Mouse (Mus musculus) kidney, postnatal 0 days (tissue): ENCODE measurements at regions not wholly inside any gene's neighbourhood (a gene's known extent, or its start where the extent isn't known, plus 50 kb on each side); places are given as distances from the start of the nearest gene placed in this dataset.
"Not testable (repeated sequence)": the region's sequence is repeated elsewhere in the genome, so short reads cannot be mapped to it uniquely, and the experiment has no call there.

Experiments used
- ATAC-seq: fragments of 200-750 bp; cut with Nextera tagmentation; replicated peaks from 2 replicates; pipeline ENCODE4 v1.8.0; 2017; ENCODE audit warnings: low read depth, moderate number of reproducible peaks, moderate TSS enrichment, moderate library complexity; ENCODE audit not compliant: low FRiP score
- DNase-seq: peaks from one replicate; pipeline ENCODE4 v3.0.0-alpha.2; 2016; ENCODE audit warnings: low spot score
- H3K27ac ChIP-seq: fragments of 300-500 bp; sonication (generic); 2 replicates; pipeline ENCODE4 v1.5.1; 2014; ENCODE audit warnings: mild to moderate bottlenecking
- H3K27me3 ChIP-seq: fragments of 300-500 bp; sonication (generic); 2 replicates; pipeline ENCODE4 v1.6.1; 2014; ENCODE audit warnings: low read length, mixed read lengths; ENCODE audit not compliant: insufficient read depth
- H3K36me3 ChIP-seq: fragments of 300-500 bp; sonication (generic); 2 replicates; pipeline ENCODE4 v1.6.1; 2014; ENCODE audit warnings: low read length, mixed read lengths; ENCODE audit not compliant: insufficient read depth
- H3K4me1 ChIP-seq: fragments of 300-500 bp; sonication (generic); replicated peaks from 2 replicates; pipeline ENCODE4 v1.6.1; 2014; ENCODE audit warnings: antibody characterized with exemption, low read length, mixed read lengths; ENCODE audit not compliant: insufficient read depth
- H3K4me2 ChIP-seq: fragments of 300-500 bp; sonication (generic); 2 replicates; pipeline ENCODE4 v1.6.1; 2014; ENCODE audit warnings: mild to moderate bottlenecking, low read length, moderate library complexity, mixed read lengths
- H3K4me3 ChIP-seq: fragments of 300-500 bp; sonication (generic); replicated peaks from 2 replicates; pipeline ENCODE4 v1.5.1; 2014; ENCODE audit warnings: low read depth, low read length
- H3K9ac ChIP-seq: fragments of 300-500 bp; sonication (generic); 2 replicates; pipeline ENCODE4 v1.6.1; 2014; ENCODE audit warnings: low read depth, low read length
- H3K9me3 ChIP-seq: fragments of 300-500 bp; sonication (generic); replicated peaks from 2 replicates; pipeline ENCODE4 v1.6.1; 2016; ENCODE audit warnings: low read length, inconsistent platforms, mixed read lengths
- CTCF ChIP-seq: IDR thresholded peaks from 2 replicates; pipeline ENCODE4 v1.5.1; 2016; ENCODE audit warnings: antibody characterized with exemption, low read depth, mild to moderate bottlenecking, moderate library complexity
- WGBS: fragments of 180-500 bp; shearing (Covaris S2); extraction: QIAGEN DNeasy Blood & Tissue Kit; methylation state at CpG from one replicate; pipeline ENCODE4 v1.1.7; 2014; 5-methylcytosine and 5-hydroxymethylcytosine counted together

- no peak for DNase-seq
- Histone ChIP-seq H3K9me3 (no peaks in the 10 kb centered on the region), H3K36me3 (no peaks in the 10 kb centered on the region), H3K4me3 (no peak overlapping the region), H3K27ac (no peak overlapping the region), H3K27me3 (no peaks in the 10 kb centered on the region), H3K4me1 (no peaks in the 10 kb centered on the region), H3K4me2 (no peak overlapping the region), H3K9ac (no peak overlapping the region)
- TF ChIP-seq CTCF, result no peak
- WGBS, result 82% methylated on average over 2 of the region's 2 CpGs
- no peak for ATAC-seq
Measured at GRCm38 (mm10) chr2:108044885-108045284, 754.4 kb downstream of the Kcna4 start.

GRCm38 (mm10) chr2:108045997-108046396, 755.6 kb downstream of the Kcna4 start:
- no peaks in the 10 kb centered on the region for H3K4me1 ChIP-seq
- 78% methylated on average over 2 of the region's 2 CpGs for WGBS
- no peaks in the 10 kb centered on the region for H3K36me3 ChIP-seq
- TF ChIP-seq CTCF, result no peak
- no peaks in the 10 kb centered on the region for H3K27me3 ChIP-seq
- no peaks in the 10 kb centered on the region for H3K9me3 ChIP-seq
- ATAC-seq (no peak), DNase-seq (no peak)
- no peak overlapping the region for H3K4me2 ChIP-seq
- no peak overlapping the region for H3K4me3 ChIP-seq
- H3K27ac ChIP-seq, result no peak overlapping the region
- no peak overlapping the region for H3K9ac ChIP-seq

GRCm38 (mm10) chr2:108062751-108063150, 772.3 kb downstream of the Kcna4 start:
- DNase-seq, H3K36me3 ChIP-seq, H3K27ac ChIP-seq, H3K4me1 ChIP-seq, H3K4me3 ChIP-seq, H3K9me3 ChIP-seq, H3K9ac ChIP-seq, H3K4me2 ChIP-seq, ATAC-seq, H3K27me3 ChIP-seq: not testable (repeated sequence)
- 86% methylated on average over 2 of the region's 2 CpGs for WGBS

GRCm38 (mm10) chr2:108083911-108084310, 793.5 kb downstream of the Kcna4 start:
- WGBS, result 76% methylated on average over 3 of the region's 3 CpGs
- no peaks in the 10 kb centered on the region for H3K4me1 ChIP-seq
- ATAC-seq (no peak), DNase-seq (no peak)
- H3K27ac ChIP-seq, result no peak overlapping the region
- H3K36me3 ChIP-seq, result no peaks in the 10 kb centered on the region
- TF ChIP-seq CTCF, result no peak
- H3K9me3 ChIP-seq, result no peaks in the 10 kb centered on the region
- no peak overlapping the region for H3K9ac ChIP-seq
- H3K4me3 ChIP-seq, result no peak overlapping the region
- H3K27me3 ChIP-seq, result no peaks in the 10 kb centered on the region
- H3K4me2 ChIP-seq, result no peak overlapping the region

- Histone ChIP-seq H3K27ac (no peak overlapping the region), H3K4me3 (no peak overlapping the region), H3K4me2 (no peak overlapping the region), H3K4me1 (no peaks in the 10 kb centered on the region), H3K36me3 (no peaks in the 10 kb centered on the region), H3K27me3 (no peaks in the 10 kb centered on the region), H3K9me3 (no peaks in the 10 kb centered on the region), H3K9ac (no peak overlapping the region)
- DNase-seq (no peak), ATAC-seq (no peak)
- 78% methylated on average over 4 of the region's 4 CpGs for WGBS
- TF ChIP-seq CTCF, result no peak
Measured at GRCm38 (mm10) chr2:108090266-108090665, 799.8 kb downstream of the Kcna4 start.

- Histone ChIP-seq H3K27me3 (no peaks in the 10 kb centered on the region), H3K4me3 (no peak overlapping the region), H3K9me3 (no peaks in the 10 kb centered on the region), H3K27ac (no peak overlapping the region), H3K4me1 (no peaks in the 10 kb centered on the region), H3K4me2 (no peak overlapping the region), H3K36me3 (no peaks in the 10 kb centered on the region), H3K9ac (no peak overlapping the region)
- TF ChIP-seq CTCF, result no peak
- WGBS, result 86% methylated on average over 4 of the region's 4 CpGs
- DNase-seq (no peak), ATAC-seq (no peak)
Measured at GRCm38 (mm10) chr2:108097026-108097425, 806.6 kb downstream of the Kcna4 start.

GRCm38 (mm10) chr2:108110140-108110539, 819.7 kb downstream of the Kcna4 start:
- peak; percentile 43 for TF ChIP-seq CTCF
- no peak overlapping the region for H3K4me2 ChIP-seq
- H3K4me1 ChIP-seq, result no peaks in the 10 kb centered on the region
- H3K36me3 ChIP-seq, result no peaks in the 10 kb centered on the region
- no peaks in the 10 kb centered on the region for H3K9me3 ChIP-seq
- H3K27me3 ChIP-seq, result no peaks in the 10 kb centered on the region
- H3K4me3 ChIP-seq, result no peak overlapping the region
- no peak overlapping the region for H3K27ac ChIP-seq
- DNase-seq (peak; percentile 17), ATAC-seq (no peak)
- H3K9ac ChIP-seq, result no peak overlapping the region
